Mouse (Mus musculus): ENCODE measurements around the gene Gm49337. TPM values are rescaled to one million over a fixed set of nuclear protein-coding genes. Genes with fewer than 3 reads are reported as not detected.

Gm49337 gene
- total and polyA plus RNA-seq, 2 experiments from 2014 or later: not detected

DNA sequence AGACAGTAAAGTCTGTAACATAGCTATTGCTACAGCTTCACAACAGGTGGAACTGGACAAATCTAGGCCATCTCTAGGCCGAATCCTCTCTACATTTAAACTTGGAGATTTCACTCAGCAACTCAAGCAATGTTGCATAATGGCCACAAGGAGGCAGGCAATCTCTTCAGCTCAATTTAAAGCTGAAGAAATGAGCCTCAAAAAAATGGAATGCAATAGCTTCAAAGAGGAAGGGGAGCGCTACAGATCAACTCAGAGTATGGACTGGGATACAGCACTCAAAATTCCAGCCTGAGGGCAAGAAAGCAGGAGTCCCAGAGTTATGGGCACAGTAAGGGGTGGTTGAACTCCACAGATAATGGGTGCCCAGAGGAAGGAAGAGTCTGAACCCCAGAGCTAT lies 38.2 kb upstream of the Gm49337 start:
- DNase-seq (ENCODE audit: low spot score) (peak; percentile 83), ATAC-seq (ENCODE audit: low FRiP score) (peak; percentile 61; the same call in 1 of the 2 replicates)
- Histone ChIP-seq H3K36me3 (ENCODE audit: insufficient read depth, low read length) (no peaks in the 10 kb centered on the region), H3K4me1 (ENCODE audit: insufficient read depth, low read length) (no peaks in the 10 kb centered on the region), H3K9ac (replicated peaks; ENCODE audit: low read length, poor library complexity, severe bottlenecking) (no peak overlapping the region), H3K27ac (ENCODE audit: low read depth, low read length) (no peak overlapping the region), H3K9me3 (ENCODE audit: low read length) (no peaks in the 10 kb centered on the region), H3K27me3 (ENCODE audit: insufficient read depth, low read length) (no peaks in the 10 kb centered on the region), H3K4me2 (ENCODE audit: low read depth, low read length, poor library complexity, severe bottlenecking) (no peak overlapping the region), H3K4me3 (ENCODE audit: low read depth, low read length) (no peak overlapping the region)
- TF ChIP-seq CTCF (IDR thresholded peaks at IDR 0.05): peak; percentile 95
- WGBS: 16% methylated on average over 2 of the region's 2 CpGs

GRCm38 (mm10) chr4:116137421-116137996 lies 35.7 kb upstream of the Gm49337 start:
- Histone ChIP-seq H3K9ac (replicated peaks; ENCODE audit: low read length, poor library complexity, severe bottlenecking) (no peak overlapping the region), H3K4me2 (ENCODE audit: low read depth, low read length, poor library complexity, severe bottlenecking) (no peak overlapping the region), H3K27me3 (ENCODE audit: insufficient read depth, low read length) (0 out of 2 replicates have a peak, but pooled peaks cover 3% of the 10 kb centered on the region), H3K9me3 (ENCODE audit: low read length) (no peaks in the 10 kb centered on the region), H3K36me3 (ENCODE audit: insufficient read depth, low read length) (no peaks in the 10 kb centered on the region), H3K4me3 (ENCODE audit: low read depth, low read length) (no peak overlapping the region), H3K4me1 (ENCODE audit: insufficient read depth, low read length) (peaks cover 4% of the 10 kb centered on the region), H3K27ac (ENCODE audit: low read depth, low read length) (no peak overlapping the region)
- ATAC-seq (ENCODE audit: low FRiP score) (no peak), DNase-seq (ENCODE audit: low spot score) (no peak)
- 45% methylated on average over 13 of the region's 13 CpGs for WGBS
- no peak for TF ChIP-seq CTCF (IDR thresholded peaks at IDR 0.05)

DNA sequence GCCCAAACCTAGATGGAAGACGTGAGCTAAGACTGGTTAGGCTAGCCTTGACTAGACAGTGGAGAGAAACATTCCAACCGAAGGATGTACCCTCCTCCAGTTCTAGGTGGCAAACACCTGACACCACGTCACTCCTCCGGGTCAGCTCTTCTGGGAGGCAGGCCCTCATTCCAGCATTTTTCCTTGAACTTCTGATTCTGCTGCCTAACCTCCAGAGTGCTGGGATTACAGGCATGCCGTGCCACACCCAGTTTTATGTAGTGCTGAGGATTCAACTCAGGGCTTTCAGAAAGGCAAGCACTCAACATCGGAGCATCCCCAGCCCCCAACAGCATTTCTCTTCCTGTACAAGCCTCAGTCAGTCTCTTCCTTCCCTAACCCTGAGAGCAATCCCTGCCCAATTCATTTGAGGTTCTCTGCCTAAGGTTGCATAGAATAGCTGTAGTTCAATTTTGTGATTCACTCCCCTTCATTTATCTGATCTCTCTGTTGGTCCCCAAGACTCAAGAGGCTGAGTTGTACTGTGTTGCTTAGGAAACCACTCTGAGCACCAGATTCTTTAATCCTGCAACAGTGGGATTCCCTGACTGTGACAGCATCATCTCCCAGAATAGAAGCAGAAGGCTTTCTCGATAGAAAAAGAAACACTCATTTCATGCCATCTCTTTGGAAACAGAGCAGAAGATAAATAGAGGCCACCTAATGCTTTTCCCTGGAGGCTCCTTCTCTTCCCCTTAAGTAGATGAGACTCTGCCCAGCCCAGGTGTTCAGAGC lies 32.2 kb upstream of the Gm49337 start:
- TF ChIP-seq CTCF (IDR thresholded peaks at IDR 0.05): no peak
- no peak for ATAC-seq (ENCODE audit: low FRiP score)
- 0 out of 2 replicates have a peak, but pooled peaks cover 3% of the 10 kb centered on the region for H3K27me3 ChIP-seq (ENCODE audit: insufficient read depth, low read length)
- H3K36me3 ChIP-seq (ENCODE audit: insufficient read depth, low read length): no peaks in the 10 kb centered on the region
- H3K4me3 ChIP-seq (ENCODE audit: low read depth, low read length): no peak overlapping the region
- peaks cover 13% of the 10 kb centered on the region for H3K4me1 ChIP-seq (ENCODE audit: insufficient read depth, low read length)
- H3K9ac ChIP-seq (replicated peaks; ENCODE audit: low read length, poor library complexity, severe bottlenecking): no peak overlapping the region
- H3K27ac ChIP-seq (ENCODE audit: low read depth, low read length): no peak overlapping the region
- H3K4me2 ChIP-seq (ENCODE audit: low read depth, low read length, poor library complexity, severe bottlenecking): no peak overlapping the region
- 76% methylated on average over 7 of the region's 7 CpGs for WGBS
- no peak for DNase-seq (ENCODE audit: low spot score)
- no peaks in the 10 kb centered on the region for H3K9me3 ChIP-seq (ENCODE audit: low read length)

- Histone ChIP-seq H3K9ac (replicated peaks; ENCODE audit: low read length, poor library complexity, severe bottlenecking) (no peak overlapping the region), H3K27me3 (ENCODE audit: insufficient read depth, low read length) (0 out of 2 replicates have a peak, but pooled peaks cover 3% of the 10 kb centered on the region), H3K4me2 (ENCODE audit: low read depth, low read length, poor library complexity, severe bottlenecking) (no peak overlapping the region), H3K36me3 (ENCODE audit: insufficient read depth, low read length) (no peaks in the 10 kb centered on the region), H3K4me1 (ENCODE audit: insufficient read depth, low read length) (peaks cover 13% of the 10 kb centered on the region), H3K27ac (ENCODE audit: low read depth, low read length) (no peak overlapping the region), H3K4me3 (ENCODE audit: low read depth, low read length) (no peak overlapping the region), H3K9me3 (ENCODE audit: low read length) (no peaks in the 10 kb centered on the region)
- 85% methylated on average over 1 of the region's 1 CpGs for WGBS
- ATAC-seq (ENCODE audit: low FRiP score) (no peak), DNase-seq (ENCODE audit: low spot score) (no peak)
- TF ChIP-seq CTCF (IDR thresholded peaks at IDR 0.05): no peak
Observed at GRCm38 (mm10) chr4:116141736-116142135, 31.4 kb upstream of the Gm49337 start.

GRCm38 (mm10) chr4:116142269-116142668 lies 30.9 kb upstream of the Gm49337 start:
- Histone ChIP-seq H3K36me3 (ENCODE audit: insufficient read depth, low read length) (no peaks in the 10 kb centered on the region), H3K9me3 (ENCODE audit: low read length) (no peaks in the 10 kb centered on the region), H3K4me3 (ENCODE audit: low read depth, low read length) (no peak overlapping the region), H3K27ac (ENCODE audit: low read depth, low read length) (no peak overlapping the region), H3K9ac (replicated peaks; ENCODE audit: low read length, poor library complexity, severe bottlenecking) (no peak overlapping the region), H3K4me1 (ENCODE audit: insufficient read depth, low read length) (peaks cover 13% of the 10 kb centered on the region), H3K27me3 (ENCODE audit: insufficient read depth, low read length) (0 out of 2 replicates have a peak, but pooled peaks cover 3% of the 10 kb centered on the region), H3K4me2 (ENCODE audit: low read depth, low read length, poor library complexity, severe bottlenecking) (no peak overlapping the region)
- no peak for DNase-seq (ENCODE audit: low spot score)
- ATAC-seq (ENCODE audit: low FRiP score): no peak
- no peak for TF ChIP-seq CTCF (IDR thresholded peaks at IDR 0.05)
- 82% methylated on average over 7 of the region's 7 CpGs for WGBS

DNA sequence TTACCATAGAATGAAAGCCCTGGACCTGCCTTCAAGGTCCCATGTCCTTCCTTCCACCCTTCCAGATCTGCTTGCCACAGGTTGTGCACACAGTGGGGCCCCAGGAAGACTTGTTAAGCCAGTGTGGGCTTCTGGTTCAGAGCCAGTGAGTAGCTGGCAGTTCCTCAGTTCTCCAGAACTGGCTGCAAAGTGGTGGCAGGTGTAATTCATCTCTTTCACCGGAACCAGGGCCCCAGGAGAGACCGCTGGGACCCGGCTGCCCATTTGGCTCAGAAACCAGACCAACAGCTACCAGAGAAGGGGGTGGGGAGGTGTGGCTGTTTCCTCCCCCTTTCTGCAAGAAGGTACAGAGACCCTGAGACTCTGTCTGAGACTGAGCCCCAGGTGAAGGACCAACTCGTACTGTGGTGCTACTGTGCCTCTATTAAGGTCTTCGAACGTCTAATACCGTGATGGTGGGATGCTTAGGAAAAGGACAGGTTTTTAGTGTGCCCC lies 29.8 kb upstream of the Gm49337 start:
- no peak overlapping the region for H3K27ac ChIP-seq (ENCODE audit: low read depth, low read length)
- H3K9me3 ChIP-seq (ENCODE audit: low read length): no peaks in the 10 kb centered on the region
- no peak overlapping the region for H3K9ac ChIP-seq (replicated peaks; ENCODE audit: low read length, poor library complexity, severe bottlenecking)
- H3K36me3 ChIP-seq (ENCODE audit: insufficient read depth, low read length): no peaks in the 10 kb centered on the region
- H3K4me2 ChIP-seq (ENCODE audit: low read depth, low read length, poor library complexity, severe bottlenecking): peak overlapping the region; percentile 97
- no peak for ATAC-seq (ENCODE audit: low FRiP score)
- TF ChIP-seq CTCF (IDR thresholded peaks at IDR 0.05): no peak
- DNase-seq (ENCODE audit: low spot score): peak; percentile 71
- 16% methylated on average over 7 of the region's 7 CpGs for whole genome bisulfite sequencing
- H3K4me1 ChIP-seq (ENCODE audit: insufficient read depth, low read length): peaks cover 13% of the 10 kb centered on the region
- 0 out of 2 replicates have a peak, but pooled peaks cover 3% of the 10 kb centered on the region for H3K27me3 ChIP-seq (ENCODE audit: insufficient read depth, low read length)
- peak overlapping the region; percentile 64 for H3K4me3 ChIP-seq (ENCODE audit: low read depth, low read length)

Measured in midbrain, postnatal 0 days (tissue).